Mouse (Mus musculus) MEL-GATA-1-ER (cell line): ENCODE measurements around the gene Abi2.
A peak's percentile ranks its signal among the peaks of the same experiment; 100 is the strongest.
"Not testable (repeated sequence)": the region's sequence is repeated elsewhere in the genome, so short reads cannot be mapped to it uniquely, and the experiment has no call there.

ENCODE experiments used
- DNase-seq: peaks from one replicate; pipeline ENCODE4 v3.0.0-alpha.2; 2012; ENCODE audit warnings: low read depth; ENCODE audit errors: extremely low read depth

Gene Abi2

DNA sequence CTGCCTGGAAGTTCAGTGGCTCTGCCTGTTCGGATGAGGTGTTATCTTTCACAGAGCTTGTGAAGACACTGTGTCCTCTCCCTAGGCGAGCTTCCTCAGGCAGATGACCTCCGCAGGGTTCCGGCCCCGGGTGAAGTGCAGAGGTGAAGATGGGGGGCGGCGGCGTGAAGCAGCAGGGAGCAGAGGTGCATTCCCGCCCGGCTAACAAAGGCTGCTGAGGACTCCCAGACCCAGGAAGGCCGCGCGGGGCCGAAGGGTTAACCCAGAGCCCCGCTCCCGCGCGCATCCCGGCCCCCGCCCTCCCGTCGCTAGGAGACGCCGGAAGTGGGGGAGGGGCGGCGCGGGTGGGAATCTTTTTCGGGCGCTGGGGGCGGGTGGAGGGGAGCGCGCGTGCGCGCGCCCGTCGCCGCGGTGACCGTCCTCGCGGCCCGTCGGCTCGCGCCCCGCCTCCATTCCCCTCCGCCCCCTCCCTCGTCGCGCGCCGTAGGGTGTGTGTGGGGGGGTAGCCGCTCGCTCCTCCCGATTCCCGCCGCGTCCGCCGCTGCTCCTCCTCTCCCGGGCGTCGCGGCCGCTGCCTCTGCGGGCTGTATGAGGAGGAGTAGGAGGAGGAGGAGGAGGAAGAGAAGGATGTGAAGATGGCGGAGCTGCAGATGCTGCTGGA lies at the start of gene Abi2:
Abi2 (plus strand) TSS at position 452 of the 661 bp plus-strand sequence.
- peak; percentile 67 for DNase-seq

DNA sequence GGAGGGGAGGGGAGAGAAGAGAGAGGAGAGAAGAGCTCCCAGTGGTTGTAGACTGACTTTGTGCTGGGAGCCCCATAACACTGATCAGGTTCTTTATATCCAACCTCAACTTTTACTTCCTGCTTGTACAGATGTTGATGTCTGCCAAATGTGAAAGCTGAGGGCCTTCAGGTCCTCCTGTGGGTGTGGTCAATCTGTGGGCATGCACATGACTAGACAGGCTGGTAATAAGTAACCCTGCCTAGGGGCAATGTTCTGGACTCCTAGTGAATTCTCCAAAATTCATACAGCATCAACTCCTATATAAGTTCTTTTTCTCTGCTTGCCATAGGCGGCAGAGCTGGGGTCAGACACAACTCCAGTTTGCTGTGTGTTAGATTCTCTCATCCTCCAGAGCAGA lies 47.8 kb upstream of the Abi2 start:
- no peak for DNase-seq

- DNase-seq: peak; percentile 55
Measured at GRCm38 (mm10) chr1:60376556-60376955, 32.9 kb upstream of the Abi2 start.

DNA sequence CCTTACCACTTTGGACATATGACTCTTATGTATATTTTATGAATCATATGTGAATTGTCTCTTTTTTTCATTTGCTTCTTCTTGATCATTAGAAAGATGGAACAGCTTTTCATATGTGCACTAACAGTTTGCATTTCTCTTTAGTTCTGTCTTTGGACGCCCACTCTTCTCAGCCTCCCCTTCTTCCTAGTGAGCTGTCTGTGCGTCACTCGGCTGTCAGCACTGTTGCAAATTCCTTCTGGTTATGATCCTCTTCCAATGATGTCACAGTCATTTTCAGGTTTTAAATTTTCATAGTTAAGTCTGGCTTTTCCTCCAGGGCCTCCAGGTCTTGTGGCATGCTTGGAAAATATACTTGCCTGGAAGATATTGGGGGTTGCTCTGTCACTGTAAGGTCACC lies 27.5 kb upstream of the Abi2 start:
- DNase-seq: no peak

GRCm38 (mm10) chr1:60404848-60405247 lies 4.6 kb upstream of the Abi2 start:
- DNase-seq: no peak

- no peak for DNase-seq
Measured at GRCm38 (mm10) chr1:60408501-60409167, 785 bp upstream of the Abi2 start.

GRCm38 (mm10) chr1:60409928-60410817 lies 754 bp downstream of the Abi2 start:
- DNase-seq: peak; percentile 58

GRCm38 (mm10) chr1:60416724-60417123 lies 7.3 kb downstream of the Abi2 start:
- DNase-seq: no peak

- no peak for DNase-seq
Measured at GRCm38 (mm10) chr1:60423882-60424281, 14.5 kb downstream of the Abi2 start.

DNA sequence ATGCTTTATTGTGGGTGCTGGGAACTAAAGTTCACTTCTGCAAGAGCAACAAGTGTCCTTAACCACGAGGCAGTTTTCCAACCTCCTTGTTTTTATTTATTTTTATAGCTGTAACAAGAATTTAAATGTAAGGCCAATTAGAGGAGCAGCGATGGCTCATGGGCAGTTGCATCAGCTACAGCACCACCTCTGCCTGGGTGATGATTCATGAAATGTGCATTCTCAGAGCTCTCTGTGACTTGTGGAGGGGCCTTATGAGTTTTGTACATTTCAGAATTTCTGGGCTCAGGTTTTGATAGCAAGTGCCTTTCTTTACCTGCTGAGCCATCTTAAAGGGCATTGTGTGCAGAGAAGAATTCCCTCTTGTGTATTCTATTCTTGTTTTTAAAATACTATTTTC lies 18.9 kb downstream of the Abi2 start:
- no peak for DNase-seq

DNA sequence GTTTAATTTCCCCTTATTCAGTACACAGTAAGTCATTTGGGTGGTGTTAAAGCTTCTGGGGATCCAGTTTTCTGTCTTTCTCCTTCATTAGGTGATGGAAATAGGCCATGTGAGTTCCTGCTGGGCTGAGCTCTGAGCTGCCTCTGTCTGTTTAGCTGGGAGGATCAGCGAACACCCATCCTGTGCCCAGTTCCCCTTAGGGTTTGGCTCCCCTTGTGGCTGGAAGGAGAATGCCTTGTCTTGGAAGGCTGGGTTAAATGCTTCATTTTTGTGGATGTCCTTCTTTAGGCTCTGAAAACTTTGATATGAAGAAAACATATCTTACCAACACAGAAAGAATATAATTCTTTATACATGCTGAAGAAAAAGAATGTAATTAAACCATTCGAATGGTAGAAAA lies 19.5 kb downstream of the Abi2 start:
- no peak for DNase-seq

GRCm38 (mm10) chr1:60431531-60431930 lies 22.1 kb downstream of the Abi2 start:
- no peak for DNase-seq

DNA sequence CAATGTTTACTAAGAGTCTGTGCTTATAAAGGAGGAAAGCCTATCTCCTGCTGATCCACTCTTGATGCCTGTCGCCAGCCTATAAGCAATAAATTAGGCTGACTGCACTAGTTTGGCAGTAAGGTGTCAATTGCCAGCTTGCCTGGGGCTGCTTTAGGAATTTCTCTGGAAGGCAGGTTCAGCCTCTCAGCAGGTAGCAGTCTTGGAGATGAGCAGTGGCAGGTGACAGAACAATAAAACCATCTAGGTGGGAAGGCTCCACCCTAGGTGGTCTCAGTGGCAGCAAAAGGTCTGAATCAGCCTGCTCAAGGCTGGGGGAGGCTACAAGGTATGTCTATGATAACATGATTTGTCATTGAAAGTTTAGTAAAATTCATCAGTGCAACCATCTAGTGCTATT lies 23.1 kb downstream of the Abi2 start:
- no peak for DNase-seq

- DNase-seq: not testable (repeated sequence)
Measured at GRCm38 (mm10) chr1:60441438-60441837, 32.0 kb downstream of the Abi2 start.

DNA sequence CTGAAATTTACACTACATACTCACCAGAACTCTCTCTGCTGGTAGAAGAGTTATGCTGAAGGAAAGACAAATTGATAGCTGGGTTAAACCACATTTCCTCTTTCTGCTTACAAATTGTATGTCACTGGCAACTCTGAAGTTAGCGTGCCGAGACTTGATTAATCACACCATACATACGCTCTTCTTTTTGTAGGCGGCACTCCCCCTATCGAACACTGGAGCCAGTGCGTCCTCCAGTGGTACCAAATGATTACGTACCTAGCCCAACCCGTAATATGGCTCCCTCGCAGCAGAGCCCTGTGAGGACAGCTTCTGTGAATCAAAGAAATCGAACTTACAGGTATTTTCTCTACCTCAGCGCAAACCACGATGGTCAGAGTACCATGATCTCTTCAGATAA lies 37.6 kb downstream of the Abi2 start:
- no peak for DNase-seq

- no peak for DNase-seq
Measured at GRCm38 (mm10) chr1:60449896-60450295, 40.5 kb downstream of the Abi2 start.

- DNase-seq: no peak
Measured at GRCm38 (mm10) chr1:60460623-60461022, 51.2 kb downstream of the Abi2 start.

DNA sequence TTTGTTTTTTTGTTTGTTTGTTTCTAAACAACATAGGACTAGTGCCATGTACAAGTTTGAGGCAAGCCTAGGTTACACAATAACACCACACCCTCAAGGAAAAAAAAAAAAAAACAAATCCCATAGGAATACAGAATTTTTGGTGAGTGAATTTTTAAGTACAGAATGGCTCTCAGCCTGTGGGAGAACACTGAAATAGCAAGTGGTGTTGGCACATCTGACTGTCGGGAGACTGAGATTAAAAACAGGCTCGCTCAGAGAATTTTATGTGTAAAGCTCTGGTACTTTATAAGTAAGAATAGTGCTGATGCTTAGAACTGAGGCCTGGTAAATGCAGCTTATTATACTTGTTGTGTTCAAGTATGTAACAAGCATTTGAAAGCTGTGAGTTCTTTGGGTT lies 60.1 kb downstream of the Abi2 start:
- DNase-seq: no peak

DNA sequence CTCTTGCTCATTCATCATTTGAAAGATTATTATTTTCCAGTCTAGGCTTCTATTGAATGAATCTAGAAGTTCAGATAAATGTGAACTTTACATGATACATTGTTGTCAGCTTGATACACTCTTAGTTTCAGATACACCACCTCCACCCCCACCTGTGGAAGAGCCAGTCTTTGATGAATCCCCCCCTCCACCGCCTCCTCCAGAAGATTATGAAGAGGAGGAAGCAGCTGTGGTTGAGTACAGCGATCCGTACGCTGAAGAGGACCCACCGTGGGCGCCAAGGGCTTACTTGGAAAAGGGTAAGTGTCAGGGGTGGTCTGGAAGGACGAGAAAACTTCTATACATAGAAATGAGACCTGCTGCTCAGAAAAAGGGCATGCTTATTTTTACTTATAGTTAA lies 61.1 kb downstream of the Abi2 start:
- DNase-seq: no peak

DNA sequence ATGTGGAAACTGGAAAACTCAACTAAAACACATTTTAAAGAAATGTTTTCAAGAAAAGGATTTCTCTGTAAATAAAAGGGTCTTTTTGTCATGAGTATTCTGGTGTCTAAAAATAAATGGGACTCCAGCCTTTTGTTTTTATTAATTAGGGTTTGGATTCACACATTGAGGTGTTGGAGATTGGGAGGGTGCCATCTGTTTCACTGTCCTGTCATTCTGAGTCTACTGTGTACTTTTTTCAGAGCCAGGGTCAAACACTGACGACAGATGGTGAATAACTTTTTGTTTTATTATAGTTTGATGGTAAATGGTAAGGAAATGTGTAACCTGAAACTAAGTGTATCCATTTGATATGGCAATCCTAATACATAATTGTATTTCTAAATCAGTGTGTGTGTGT lies 72.1 kb downstream of the Abi2 start:
- no peak for DNase-seq

DNA sequence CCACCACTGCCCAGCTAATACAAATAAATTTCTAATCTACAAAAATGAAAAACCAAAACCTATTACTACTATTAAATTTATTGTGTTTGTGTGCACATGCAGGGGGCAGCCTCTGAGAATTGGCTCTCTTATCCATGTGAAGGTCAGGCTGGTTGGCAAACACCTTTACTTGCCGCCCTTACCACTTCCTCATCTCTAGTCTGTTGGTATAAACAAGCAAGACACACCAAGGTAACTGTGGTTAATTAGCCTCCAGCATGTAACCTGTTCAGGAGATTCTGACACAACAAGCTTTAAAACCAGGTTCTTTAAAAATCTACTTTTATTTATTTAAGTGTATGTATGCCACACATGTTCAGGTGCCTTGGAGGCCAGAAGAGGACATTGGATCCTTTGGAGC lies 73.5 kb downstream of the Abi2 start:
- DNase-seq: no peak

GRCm38 (mm10) chr1:60485649-60486048 lies 76.2 kb downstream of the Abi2 start:
- DNase-seq: no peak
